Mouse (Mus musculus): Measurements from ENCODE around the gene Fgd6.
A peak's percentile ranks its signal among the peaks of the same experiment; 100 is the strongest.

Gene Fgd6

DNA sequence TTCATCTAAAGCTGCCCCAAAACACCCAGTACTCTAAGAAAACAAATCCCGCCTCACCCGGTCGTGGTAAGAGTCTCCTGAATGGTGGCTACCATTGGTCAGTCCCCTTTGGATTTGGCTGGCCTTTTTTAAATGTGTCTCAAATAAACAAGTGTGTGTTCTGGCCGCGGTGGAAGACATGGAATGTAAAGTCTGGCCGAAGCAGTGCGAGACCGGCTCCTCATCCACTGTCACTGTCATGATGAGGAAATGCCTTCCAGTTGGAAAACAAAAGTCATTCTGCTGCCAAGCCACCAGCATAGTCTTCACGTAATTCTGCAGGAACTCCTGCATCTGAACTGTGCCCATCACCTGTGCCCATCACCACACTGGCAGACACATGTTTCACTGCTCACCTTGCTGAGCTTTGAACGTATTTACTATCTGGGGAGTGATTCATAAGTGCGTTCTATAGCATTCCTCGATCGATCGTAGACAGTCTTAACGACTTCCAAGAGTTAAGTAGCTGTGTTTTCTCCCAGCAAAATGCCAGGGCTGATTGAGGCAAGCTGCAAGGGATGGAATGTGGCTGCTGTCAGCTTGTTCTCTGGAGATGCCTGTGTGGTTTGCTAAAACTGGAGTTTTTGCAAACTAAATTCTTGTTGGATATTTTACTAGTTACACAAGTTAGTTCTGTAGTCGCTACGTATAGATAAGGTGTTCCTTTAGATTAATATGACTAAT, 60.1 kb downstream of the Fgd6 start:
- DNase-seq (ENCODE audit: low spot score), result no peak

DNA sequence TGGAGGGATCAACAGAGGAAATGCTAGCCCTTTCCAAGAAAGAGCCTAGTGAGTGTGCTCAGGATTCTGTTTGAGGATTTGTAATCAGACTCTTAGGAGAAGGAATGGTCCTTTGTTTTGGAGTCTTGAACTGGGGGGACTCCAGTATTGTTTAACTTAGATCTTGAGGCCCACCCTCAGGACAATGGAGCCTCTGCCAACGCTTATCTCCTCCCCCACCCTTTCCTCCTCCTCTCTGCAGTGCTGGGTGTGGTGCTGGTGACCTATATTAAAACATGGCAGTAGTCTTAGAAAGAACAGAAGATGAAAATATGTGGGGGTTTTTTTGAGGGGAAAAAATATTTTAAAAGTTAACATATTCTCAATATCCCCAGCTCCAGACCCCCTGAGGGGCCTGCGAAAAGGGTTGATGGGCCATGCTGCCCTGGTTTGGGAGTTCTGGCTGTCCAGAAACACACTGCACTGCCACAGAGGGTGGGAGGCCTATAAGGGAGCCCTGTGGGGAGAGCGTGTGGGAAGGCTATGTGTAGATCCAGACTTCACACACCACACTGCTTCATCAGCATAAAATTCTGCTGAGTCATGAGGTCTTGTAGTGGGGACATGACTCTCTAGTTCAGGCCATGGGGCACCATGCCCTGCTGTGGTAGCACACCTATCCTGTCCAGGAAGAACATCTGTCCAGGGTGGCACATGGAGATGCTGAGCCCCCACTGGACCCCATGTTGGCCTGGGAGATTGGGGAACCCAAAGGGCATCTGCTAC, 61.5 kb downstream of the Fgd6 start:
- DNase-seq (ENCODE audit: low spot score), result no peak

DNA sequence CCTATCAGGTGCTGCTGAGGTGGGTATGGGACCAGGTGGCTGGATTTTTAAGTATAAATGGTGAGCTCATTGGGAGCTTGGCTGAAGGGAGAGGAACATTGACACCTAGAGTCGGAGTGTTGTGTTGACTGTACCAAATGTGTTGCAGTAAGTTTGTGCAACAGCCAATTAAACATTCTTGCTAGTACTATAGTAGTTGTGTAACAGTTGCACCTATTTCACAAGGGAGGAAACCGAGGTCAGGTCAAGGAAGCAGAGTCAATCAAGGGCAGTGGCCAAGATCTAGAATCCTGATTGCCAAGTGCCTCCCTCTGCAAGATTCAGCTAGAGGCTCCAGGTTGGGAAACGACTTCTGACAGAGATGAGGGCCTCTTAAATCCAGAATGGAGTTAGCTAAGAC, 62.3 kb downstream of the Fgd6 start:
- no peak for DNase-seq (ENCODE audit: low spot score)

DNA sequence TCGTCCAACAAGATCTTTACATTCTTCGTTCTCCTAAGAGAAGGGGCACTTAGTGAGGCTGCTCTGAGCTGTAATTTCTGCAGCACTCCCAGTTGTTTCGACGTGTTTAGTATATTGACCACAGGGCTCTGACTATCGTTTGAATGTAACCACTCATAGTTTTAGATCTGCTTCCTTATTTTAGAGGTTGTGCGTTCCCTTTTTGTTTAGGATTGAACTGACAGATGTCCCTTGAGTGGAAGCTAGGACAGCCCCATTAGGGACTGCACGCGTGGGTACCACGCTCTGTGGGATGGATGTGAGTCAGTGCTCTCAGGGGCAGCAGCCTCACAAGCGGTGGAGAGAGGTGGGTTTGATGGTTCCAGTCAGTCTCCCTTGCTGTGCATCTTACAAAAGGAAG, 69.7 kb downstream of the Fgd6 start:
- DNase-seq (ENCODE audit: low spot score), result no peak

DNA sequence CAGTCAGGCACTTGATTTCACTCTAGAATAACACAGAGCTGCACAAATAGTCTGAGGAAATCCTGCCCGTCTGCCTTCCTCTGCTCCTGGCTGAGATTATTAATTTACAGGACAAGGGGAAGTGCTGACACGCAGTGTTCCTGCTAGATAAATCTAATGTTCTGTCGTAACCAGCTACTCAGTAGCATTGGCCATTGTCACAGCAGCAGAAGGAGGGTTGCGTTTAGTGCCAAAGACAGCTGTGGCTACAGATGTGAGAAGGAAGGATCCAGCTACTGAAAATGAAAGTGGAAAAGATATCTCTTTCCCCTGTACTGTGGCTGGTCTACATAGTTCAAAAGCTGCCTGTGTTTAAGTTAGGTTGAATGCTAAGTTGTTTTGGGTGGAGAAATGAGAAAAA, 71.4 kb downstream of the Fgd6 start:
- no peak for DNase-seq (ENCODE audit: low spot score)

DNA sequence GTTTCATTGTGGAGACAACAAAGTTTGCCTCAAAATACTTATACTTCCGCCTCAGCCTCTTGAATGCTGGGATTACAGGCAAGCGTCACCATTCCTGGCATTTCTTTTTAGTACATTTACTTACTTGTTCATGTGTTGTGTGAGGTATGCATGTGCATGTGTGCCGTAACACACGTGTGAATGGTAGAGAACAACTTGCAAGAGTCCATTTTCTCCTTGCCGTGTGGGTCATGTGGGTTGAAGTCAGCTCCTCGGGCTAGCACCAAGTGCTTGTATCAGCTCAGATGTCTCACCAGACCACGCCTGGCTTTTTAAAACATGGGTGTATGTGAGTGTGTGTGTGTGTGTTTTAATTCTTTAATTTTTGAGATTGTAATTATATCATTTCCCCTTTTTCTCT, 71.8 kb downstream of the Fgd6 start:
- DNase-seq (ENCODE audit: low spot score), result no peak

DNA sequence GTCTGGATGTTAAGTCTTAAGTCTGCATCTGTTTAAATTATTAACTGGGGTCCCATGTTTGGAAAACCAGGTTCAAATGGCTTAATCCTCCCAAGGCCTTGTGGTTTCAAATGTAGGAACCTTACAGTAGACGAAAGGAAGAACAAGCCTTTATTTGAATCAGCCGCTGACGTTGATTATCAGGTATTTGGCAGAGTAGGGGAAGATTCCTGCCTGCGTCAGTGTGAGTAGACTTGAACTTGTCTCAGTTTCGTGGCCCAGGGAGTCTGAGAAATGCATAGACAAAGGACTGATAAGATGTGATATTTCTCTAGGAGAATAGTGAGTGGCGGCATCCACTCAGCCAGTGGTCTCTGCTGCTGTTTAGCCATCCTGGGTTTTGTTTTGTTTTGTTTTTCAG, 73.0 kb downstream of the Fgd6 start:
- DNase-seq (ENCODE audit: low spot score), result no peak

DNA sequence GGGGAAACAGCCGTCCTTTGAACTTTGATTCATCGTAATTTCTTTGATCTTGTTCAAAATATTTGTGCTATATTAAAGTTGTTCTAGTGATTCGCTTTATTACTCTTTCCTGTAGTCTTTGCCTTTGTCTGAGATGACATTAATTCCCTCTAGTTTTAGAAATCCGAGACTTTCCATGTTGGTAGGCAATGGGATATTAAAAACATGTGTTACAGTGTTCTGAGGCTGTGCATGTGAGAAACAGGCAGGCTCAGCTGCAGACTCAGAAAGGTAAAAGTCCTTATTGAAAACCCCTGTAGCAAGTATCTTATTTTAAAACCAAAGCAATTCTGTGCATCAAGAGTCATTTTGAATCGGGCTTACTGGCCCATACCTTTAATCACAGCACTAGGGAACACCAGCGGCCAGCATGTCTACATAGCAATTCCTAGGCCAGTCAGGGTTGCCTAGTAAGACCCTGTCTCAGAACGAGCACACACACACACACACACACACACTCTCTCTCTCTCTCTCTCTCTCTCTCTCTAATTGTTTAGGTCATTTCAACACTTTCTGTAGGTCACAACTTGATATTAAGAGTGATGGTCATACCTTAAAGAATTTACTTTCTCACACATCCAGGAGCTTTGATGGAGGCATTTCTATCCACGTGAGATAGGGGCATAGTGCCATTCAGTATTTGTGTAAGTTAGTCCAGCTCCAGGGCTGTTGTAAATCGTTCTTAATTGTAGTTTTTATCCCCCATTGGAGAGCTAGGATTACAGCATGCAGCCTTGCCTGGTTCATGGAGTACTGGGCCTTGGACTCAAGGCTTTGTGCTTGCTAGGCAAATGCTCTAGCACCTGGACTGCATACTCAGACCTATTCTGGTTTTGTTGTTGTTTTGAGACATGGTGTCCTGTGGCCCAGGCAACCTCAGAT, 75.3 kb downstream of the Fgd6 start:
- DNase-seq (ENCODE audit: low spot score), result no peak

DNA sequence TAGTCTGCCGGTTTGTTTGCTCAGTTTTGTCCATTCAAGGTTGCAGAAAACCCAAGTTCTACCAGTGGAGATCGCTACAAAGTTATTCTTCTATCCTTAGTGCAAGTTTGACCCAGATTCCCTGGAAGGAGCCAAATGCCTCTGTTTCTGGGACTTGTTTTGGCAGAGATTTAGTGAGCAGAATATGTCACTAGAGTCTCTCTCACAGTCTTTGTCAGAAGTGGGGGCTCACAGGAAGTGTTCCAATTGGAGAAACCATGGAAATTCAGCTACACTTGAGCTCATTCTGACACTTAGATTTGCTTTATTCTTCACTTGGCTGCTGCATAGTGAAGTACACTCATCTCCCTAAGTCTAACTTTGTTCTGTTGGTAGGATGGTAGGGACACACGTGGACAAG, 76.4 kb downstream of the Fgd6 start:
- DNase-seq (ENCODE audit: low spot score), result no peak

DNA sequence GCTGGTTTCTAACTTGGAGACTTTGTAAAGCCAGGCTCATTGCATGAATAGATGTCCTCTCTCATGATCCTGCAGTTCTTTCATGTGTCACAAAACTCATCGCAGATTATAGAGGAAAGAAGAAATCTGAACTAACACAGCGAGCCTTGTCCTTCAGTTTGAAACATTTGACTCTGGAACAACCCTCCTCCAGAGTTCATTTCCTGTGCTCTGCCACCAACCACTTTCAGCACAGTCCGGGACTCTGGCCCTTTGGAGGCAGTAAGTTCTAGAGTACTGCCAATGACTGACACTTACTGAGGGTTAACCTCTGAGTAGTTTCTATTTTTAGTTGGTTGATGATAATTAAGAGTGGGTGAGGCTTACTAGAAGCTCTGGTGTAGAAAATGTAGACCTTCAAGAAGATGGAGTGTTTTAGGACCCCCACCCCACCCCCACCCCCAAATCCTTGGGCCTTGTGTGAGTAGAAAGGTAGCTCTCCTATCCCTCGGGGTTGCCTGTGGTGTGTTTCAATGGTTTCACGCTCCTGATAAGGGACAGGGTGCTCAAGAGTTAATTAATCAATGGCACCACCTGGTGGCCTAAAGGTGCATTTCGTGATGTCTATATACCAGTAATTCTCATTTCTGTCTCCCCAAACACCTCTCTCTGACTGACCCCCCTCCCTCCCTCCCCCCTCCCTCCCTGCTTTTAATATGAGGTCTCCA, 80.2 kb downstream of the Fgd6 start:
- peak; percentile 43 for DNase-seq (ENCODE audit: low spot score)

DNA sequence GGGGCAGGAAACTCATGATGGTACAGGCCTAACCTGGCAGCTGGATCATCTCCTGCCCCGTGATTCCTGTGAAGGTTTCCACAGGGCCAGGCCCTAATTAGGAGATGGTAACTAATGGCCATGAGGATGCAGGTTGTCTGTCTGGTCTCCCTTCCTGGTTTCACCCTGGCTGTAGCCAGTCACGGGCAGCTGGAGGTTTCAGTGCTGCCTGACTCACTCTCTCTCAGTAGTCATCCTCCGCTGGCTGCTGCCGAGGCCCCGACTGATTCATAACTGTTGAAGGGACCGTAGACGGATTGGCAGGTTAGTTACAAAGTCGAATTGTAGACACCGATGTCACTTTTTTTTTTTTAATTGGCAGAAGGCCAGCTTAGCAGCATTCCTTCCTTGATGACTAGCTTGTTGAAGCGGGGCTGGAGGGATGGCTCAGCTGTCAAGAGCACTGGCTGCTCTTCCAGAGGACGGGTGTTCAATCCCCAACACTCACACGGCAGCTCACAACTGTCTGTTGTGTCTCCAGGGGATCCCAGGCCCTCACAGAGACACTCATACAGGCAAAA, 81.1 kb downstream of the Fgd6 start:
- no peak for DNase-seq (ENCODE audit: low spot score)

DNA sequence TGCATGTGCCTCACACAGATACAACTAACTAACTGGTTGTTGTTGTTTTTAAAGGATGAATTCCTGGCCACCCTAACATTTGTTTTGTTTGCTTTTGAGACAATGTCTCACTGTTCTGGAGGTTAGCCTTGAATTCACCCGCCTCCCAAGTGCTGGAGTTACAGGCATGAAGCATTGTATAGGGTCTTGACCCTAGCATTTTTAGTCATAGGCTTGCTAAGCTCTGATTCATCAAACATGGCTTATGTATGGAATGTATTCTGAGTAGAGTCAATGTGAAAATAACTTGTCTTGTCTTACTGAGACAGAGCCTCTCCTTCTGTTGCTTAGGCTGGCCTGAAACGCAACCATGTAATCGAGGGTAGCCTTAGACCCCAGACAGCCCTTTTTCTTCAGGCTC, 82.1 kb downstream of the Fgd6 start:
- no peak for DNase-seq (ENCODE audit: low spot score)

DNA sequence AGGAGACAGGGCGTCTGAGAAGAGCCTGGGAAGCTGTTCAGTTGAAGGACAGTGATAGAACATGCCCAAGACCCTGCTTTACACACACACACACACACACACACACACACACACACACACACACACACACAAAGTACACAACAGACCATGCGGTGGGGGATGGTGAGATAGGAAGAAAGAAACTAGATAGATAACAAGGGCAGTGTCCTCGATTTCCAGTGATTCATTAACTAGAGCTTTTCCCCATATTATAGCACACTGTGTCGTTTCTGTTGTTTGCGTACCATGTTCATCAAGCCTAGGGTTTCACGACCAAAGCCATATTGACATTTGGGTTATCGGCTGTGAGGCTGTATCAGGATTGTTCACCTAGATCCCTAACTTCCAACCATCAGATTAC, 83.2 kb downstream of the Fgd6 start:
- no peak for DNase-seq (ENCODE audit: low spot score)

DNA sequence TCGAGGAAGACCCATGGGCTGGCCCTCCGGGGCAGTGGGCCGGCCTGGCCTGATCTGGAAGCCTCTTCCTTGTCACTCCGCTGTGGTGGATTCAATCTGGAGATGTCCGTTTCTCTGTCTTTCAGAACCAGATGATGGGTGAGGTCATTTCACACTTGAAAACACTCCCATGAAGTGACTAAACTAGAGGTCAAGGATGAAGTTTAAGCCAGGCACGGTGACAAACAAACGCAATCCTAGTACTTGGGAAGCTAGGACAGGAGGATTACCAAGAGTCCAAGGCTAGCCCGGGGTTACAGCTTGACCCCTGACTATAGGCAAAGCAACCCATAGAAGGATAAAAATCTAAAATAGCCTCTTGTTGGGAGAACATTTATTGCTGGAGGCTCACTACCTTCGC, 84.9 kb downstream of the Fgd6 start:
- DNase-seq (ENCODE audit: low spot score), result no peak

DNA sequence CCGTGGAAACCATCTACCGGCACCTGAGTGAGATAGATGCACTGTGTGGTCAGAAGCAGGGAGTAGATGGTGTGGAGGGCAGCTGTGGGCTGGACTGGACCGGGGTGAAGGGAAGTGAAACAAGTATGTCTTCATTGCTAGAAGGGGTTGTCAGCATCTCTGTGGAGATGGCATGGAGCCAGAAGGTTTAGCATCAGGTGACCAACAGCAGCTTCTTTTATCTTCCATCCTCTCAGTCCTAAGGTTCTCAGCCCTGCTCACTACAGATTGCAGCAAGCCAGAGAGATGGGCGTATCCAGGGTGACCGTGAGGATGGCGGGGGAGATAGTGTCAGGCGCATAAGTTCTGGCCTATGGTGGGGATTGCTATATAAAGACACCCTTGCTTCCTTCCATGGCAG, 86.8 kb downstream of the Fgd6 start:
- no peak for DNase-seq (ENCODE audit: low spot score)

DNA sequence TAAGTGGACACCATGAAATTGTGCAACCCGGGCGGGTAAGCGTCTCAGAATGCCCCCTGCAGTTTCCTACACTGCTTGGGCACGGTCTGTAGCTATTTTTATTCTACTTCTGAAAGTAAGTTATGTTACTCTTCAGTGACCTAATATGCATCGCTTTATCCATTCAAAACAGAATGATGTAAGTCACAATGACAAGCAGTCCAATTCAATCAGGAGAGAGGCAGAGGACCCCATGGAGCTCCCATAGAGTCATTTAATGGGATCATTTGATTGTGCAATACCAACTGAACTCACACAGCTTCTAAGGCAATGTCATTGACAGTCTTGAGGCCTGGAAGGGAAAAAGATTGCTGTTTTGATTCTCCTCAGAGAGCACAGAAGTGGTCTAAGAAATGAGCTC, 87.8 kb downstream of the Fgd6 start:
- DNase-seq (ENCODE audit: low spot score), result no peak

DNA sequence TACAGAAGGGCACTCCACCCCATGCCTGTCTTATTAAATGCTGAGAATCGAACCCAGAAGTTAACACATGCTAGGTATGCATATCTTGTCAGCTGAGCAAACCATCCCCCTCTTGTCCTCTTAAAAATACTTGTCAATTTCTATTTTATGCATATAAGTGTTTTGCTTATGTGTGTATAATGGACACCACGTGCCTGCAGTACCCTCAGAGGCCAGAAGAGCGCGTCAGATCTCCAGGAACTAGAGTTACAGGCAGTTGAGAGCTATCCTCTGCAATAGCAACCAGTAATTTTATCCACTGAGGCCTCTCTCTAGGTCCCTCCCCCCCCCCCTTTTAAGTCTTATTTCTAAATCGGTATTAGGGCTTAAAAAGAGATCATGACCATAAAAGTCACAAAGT, 88.6 kb downstream of the Fgd6 start:
- DNase-seq (ENCODE audit: low spot score), result no peak

DNA sequence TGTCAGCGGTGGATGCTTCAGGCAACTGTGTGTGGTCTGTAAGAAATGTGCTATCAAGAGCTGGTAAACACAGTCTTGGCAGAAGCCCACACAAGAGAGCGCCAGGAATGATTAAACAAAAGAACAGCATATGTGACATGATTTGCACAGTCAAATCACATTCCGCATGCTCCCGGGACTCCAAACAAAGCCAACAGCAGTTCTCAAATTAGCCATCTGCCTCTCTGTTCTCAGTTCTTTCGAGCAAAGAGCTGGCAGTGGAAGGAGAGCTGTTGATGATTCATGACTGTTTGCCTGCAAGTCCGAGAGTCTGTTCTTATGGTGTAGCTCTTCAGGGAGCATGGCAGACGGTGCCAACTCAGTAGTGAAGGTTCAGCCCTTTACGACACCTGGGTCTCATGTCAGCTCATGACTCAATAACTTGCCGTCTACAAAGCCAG, 93.9 kb downstream of the Fgd6 start:
- DNase-seq (ENCODE audit: low spot score), result no peak

DNA sequence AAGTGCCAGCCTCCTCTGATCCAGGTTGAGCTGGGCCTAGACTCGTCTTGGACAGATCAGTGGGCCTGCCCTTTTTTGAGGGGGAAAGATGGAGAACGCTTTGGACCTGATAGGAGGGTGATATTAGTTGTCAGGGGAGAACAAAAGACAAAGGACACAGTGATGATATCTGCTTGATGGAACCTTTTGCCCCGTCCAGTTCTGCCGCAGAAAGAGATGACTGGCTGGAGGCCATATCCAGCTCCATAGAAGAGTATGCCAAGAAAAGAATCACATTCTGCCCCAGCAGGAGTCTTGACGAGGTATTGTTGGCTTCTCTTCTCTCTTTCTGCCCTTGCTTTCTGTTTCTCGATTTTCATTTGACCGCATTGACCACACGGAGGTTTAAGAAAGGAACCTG, 97.3 kb downstream of the Fgd6 start:
- DNase-seq (ENCODE audit: low spot score), result no peak

DNA sequence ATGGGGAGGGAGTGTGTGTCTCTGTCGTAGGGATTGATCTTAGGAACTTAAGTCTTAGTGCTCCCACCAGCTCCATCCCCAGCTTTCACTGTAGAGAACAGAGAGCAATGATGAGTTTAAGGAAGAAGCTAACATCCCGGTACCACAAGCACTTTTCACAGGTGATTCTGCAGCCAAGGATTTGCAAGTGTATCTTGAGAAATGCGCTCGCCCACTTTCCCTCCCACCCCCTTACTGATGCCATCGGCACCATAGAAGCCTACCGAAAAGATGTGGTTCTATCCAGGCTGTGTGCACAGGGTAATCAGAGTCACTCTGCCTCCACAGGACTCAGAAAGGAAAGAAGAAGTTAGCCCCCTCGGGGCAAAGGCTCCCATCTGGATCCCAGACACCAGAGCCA, 97.9 kb downstream of the Fgd6 start:
- DNase-seq (ENCODE audit: low spot score), result no peak

DNA sequence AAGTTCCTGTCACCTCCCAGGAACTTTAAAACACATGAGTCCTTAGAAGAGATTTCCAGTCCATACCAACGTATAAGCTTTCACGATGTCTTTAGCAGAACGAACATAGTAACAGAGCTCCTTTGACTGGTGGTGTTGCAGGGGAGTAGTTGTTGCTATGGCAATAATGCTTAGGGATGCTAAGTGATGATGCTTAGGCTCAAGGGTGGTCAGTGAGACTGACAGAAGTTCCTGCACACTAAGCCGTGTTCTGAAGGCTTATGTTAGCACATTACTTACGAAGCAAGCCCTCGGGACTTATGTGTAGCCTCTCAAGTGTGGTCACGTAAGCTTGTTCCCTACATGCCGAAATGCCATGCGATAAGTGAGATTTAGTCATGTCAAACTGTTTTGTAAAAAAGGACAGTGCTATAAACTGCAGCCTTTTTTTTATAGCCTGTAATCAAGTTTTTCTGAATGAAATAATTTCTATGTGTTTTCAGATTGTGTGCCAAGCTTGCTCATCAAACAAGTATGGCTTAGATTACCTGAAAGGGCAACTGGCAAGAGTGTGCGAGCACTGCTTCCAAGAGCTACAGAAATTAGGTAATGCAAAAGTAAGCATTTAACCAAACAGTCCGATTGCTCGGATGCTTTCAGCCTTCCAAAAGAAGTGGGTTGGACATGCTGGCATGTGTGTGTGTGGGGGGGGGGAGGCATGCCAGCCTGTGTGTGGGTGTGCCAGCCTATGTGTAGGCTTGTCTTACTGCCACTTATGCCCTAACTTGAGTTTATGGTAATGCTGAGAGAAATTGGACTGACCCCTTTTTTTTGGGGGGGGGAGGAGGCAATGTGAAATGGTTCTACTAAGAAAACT, 99.0 kb downstream of the Fgd6 start:
- no peak for DNase-seq (ENCODE audit: low spot score)
